Mouse (Mus musculus): ENCODE data around the gene Stra6.

DNA sequence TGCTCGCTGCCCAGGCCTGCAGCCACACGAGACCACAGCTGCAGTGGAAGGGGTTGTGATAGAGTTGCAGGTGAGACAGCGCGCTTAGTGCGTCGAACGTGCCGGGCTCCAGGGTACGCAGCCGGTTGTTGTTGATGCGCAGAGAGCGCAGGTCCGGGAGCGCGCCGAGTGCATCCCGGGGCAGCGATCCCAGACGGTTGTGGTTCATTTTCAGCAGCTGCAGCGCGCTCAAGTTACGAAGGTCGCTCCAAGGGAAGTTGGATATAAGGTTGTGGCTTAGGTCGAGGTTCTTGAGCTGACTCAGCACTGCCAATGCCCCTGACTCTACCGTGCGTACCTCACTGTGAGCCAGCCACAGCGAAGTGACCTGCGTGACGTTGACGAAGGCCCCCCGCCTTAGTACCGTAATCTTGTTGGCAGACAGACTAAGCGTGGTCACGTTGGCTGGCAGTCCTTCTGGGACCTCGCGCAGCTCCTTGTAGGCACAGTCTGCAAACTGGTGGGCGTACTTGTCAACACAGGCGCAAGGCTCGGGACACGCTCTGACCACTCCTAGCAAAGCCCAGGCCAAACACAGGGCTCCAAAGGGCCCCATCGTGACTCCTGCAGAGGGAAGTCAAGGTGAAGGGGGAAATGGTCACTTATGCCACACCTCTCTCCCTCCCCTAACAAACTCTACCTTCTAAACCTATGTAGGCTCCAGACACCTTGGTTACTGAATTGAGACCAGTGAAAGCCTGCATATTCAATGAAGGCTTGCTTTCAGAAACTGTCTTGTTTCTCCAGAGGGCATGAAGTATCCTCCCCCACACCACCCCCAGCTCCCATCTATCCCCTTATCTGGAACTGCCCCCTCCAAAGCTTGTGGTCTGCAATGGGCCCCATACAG lies 136.0 kb downstream of the Stra6 start:
- TF ChIP-seq USF1 (IDR thresholded peaks at IDR 0.05; ENCODE audit: low read depth) (no peak), CTCF (IDR thresholded peaks at IDR 0.05; ENCODE audit: control insufficient read depth, insufficient read depth, insufficient read length) (no peak)
